Mouse (Mus musculus): ENCODE results near the gene Necab2.

DNA sequence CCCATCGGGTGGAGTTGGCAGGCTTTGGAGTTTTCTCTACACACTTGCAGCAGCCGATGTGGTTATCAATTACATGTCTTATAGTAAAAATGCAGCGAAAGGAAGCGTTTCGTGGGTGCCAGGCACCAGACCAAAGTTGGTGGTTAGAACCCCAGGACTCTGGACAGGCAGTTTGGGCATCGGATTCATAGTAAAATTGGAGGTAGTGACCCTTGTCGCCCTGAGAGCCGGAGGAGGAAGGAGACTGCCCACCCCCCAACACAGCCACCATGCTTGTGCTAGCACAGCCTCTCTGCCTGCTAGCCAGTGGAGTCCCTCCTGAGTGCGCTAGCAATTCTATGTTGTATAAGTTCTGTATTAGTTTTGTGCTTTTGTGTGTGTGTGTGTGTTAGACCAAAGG lies 48.0 kb upstream of the Necab2 start:
- TF ChIP-seq CTCF (IDR thresholded peaks at IDR 0.05; ENCODE audit: low read depth) (no peak), EP300 (IDR thresholded peaks at IDR 0.05; ENCODE audit: low read depth) (no peak)

Measured in liver, postnatal 0 days (tissue).